Mouse (Mus musculus) lung, postnatal 36 days (tissue): Measurements from ENCODE around the gene Ifitm6.
"Not testable (repeated sequence)": the region's sequence is repeated elsewhere in the genome, so short reads cannot be mapped to it uniquely, and the experiment has no call there.

Experiments
- DNase-seq: peaks from one replicate; pipeline ENCODE4 v3.0.0; 2022; ENCODE audit warnings: mixed read lengths

The Ifitm6 gene

GRCm38 (mm10) chr7:141017824-141018223 is at the start of gene Ifitm6:
Ifitm6 (minus strand) TSS chr7:141017924.
- DNase-seq, result not testable (repeated sequence)

- no peak for DNase-seq
Measured at GRCm38 (mm10) chr7:141064576-141064975, 46.9 kb upstream of the Ifitm6 start.

- no peak for DNase-seq
Measured at GRCm38 (mm10) chr7:141064175-141064574, 46.5 kb upstream of the Ifitm6 start.

GRCm38 (mm10) chr7:141063353-141063752 is 45.6 kb upstream of the Ifitm6 start:
- DNase-seq, result no peak

GRCm38 (mm10) chr7:141062525-141062924 is 44.8 kb upstream of the Ifitm6 start:
- DNase-seq, result no peak

- no peak for DNase-seq
Measured at GRCm38 (mm10) chr7:141061269-141061692, 43.6 kb upstream of the Ifitm6 start.

GRCm38 (mm10) chr7:141060426-141061242 is 42.9 kb upstream of the Ifitm6 start, which contains the start of gene B4galnt4:
B4galnt4 (plus strand) TSS chr7:141061104.
- DNase-seq, result peak; percentile 60

- no peak for DNase-seq
Measured at GRCm38 (mm10) chr7:141059929-141060328, 42.2 kb upstream of the Ifitm6 start.

GRCm38 (mm10) chr7:141058601-141059341 is 41.0 kb upstream of the Ifitm6 start:
- DNase-seq, result no peak

- no peak for DNase-seq
Measured at GRCm38 (mm10) chr7:141057541-141057940, 39.8 kb upstream of the Ifitm6 start.

- DNase-seq, result no peak
Measured at GRCm38 (mm10) chr7:141056976-141057375, 39.3 kb upstream of the Ifitm6 start.

- DNase-seq, result no peak
Measured at GRCm38 (mm10) chr7:141055785-141056184, 38.1 kb upstream of the Ifitm6 start.

GRCm38 (mm10) chr7:141052421-141052820 is 34.7 kb upstream of the Ifitm6 start:
- DNase-seq, result no peak

- DNase-seq, result no peak
Measured at GRCm38 (mm10) chr7:141052016-141052415, 34.3 kb upstream of the Ifitm6 start.

- DNase-seq, result no peak
Measured at GRCm38 (mm10) chr7:141051060-141051685, 33.4 kb upstream of the Ifitm6 start.

- DNase-seq, result no peak
Measured at GRCm38 (mm10) chr7:141049326-141049725, 31.6 kb upstream of the Ifitm6 start.

- peak; percentile 97 for DNase-seq
Measured at GRCm38 (mm10) chr7:141048226-141049218, 30.8 kb upstream of the Ifitm6 start.

- DNase-seq, result peak; percentile 91
Measured at GRCm38 (mm10) chr7:141047581-141048225, 30.0 kb upstream of the Ifitm6 start.

- peak; percentile 43 for DNase-seq
Measured at GRCm38 (mm10) chr7:141046931-141047580, 29.3 kb upstream of the Ifitm6 start.

GRCm38 (mm10) chr7:141042539-141042938 is 24.8 kb upstream of the Ifitm6 start:
- DNase-seq, result no peak

- DNase-seq, result peak; percentile 91
Measured at GRCm38 (mm10) chr7:141041661-141042060, 23.9 kb upstream of the Ifitm6 start.
